Comparison of ENCODE assay signal across 17 mouse cellular contexts in the genomic region with DNA sequence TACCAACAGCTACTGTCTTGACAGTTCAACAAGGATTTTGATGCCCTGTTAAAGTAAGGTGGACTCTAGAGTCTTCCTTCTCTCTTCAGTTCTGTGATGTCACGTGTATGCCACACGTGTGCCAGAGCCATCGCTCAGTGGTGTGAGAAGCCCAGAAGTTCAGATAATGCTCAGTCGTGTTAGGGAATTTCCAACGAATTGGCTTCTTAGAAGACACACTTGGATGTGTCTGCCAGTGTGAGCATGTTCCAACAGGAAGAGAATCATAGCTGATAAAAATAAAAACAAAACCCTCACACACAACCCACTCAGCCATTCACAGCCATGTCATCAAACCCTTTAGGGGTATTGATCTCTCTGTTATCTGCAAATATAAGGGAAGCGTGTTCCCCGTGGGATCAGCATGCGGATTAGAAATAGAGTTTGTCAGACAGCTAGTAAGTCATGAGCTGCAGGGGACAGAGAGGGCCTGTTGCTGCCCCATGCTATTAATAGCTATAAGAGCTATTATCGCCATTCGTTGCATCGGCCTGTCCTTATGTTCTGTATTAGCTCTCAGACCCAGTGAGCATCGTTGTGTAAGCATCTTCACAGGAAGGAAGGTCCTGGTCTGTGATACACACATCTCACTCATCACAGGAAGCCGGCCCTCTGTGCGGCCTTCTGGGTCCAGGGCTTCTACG.
"Had no signal": no experiment of that assay in that cellular context is flagged by ENCODE, and none has a peak within 500 bp of the region (broad histone marks: within the 10 kb centered on the region; RNA-seq: fewer than 3 reads in every experiment).

No protein-coding gene starts in this region.

- H3K27me3 ChIP-seq: limb, embryonic 12.5 days; liver, embryonic 13.5 days; lung, embryonic 15.5 days; midbrain, embryonic 15.5 days; neural tube, embryonic 12.5 days; stomach, embryonic 15.5 days had no signal

- H3K4me3 ChIP-seq: limb, embryonic 12.5 days; liver, embryonic 13.5 days; lung, embryonic 15.5 days; midbrain, embryonic 10.5 days; midbrain, embryonic 15.5 days; neural tube, embryonic 12.5 days; stomach, embryonic 15.5 days had no signal

- H3K4me2 ChIP-seq: limb, embryonic 12.5 days; liver, embryonic 13.5 days; lung, embryonic 15.5 days; midbrain, embryonic 15.5 days; neural tube, embryonic 12.5 days; stomach, embryonic 15.5 days had no signal

- H3K9ac ChIP-seq: limb, embryonic 12.5 days; liver, embryonic 13.5 days; liver, postnatal 0 days; lung, embryonic 15.5 days; midbrain, embryonic 15.5 days; neural tube, embryonic 12.5 days; stomach, embryonic 15.5 days had no signal

- DNase-seq: kidney, postnatal 36 days; layer of hippocampus, adult 9-11 months; liver; liver, embryonic 13.5 days; liver, postnatal 0 days; retina, postnatal 1 day; right cerebral cortex, postnatal 4 days; spleen, adult 18-20 months; thymus, adult 2 months; thymus, postnatal 25 days had no signal

- H3K9me3 ChIP-seq: limb, embryonic 12.5 days; liver, embryonic 13.5 days; lung, embryonic 15.5 days; midbrain, embryonic 10.5 days; midbrain, embryonic 15.5 days; neural tube, embryonic 12.5 days; stomach, embryonic 15.5 days had no signal

- H3K27ac ChIP-seq: kidney, postnatal 0 days; limb, embryonic 12.5 days; liver, embryonic 13.5 days; lung, embryonic 15.5 days; midbrain, embryonic 10.5 days; midbrain, embryonic 15.5 days; neural tube, embryonic 12.5 days had no signal

- H3K4me1 ChIP-seq: liver, embryonic 13.5 days; midbrain, embryonic 15.5 days had no signal

- H3K36me3 ChIP-seq: limb, embryonic 12.5 days; liver, embryonic 13.5 days; lung, embryonic 15.5 days; midbrain, embryonic 10.5 days; midbrain, embryonic 15.5 days; neural tube, embryonic 12.5 days; stomach, embryonic 15.5 days had no signal

- ATAC-seq: liver, postnatal 0 days; midbrain, embryonic 15.5 days had no signal
